Mouse (Mus musculus): ENCODE data around the gene Slc44a2.
A peak's percentile ranks its signal among the peaks of the same experiment; 100 is the strongest.

- TF ChIP-seq CTCF (IDR thresholded peaks at IDR 0.05; ENCODE audit: borderline replicate concordance, insufficient read depth, low read depth, low read length), result no peak
- TF ChIP-seq POLR2A (IDR thresholded peaks at IDR 0.05; ENCODE audit: borderline replicate concordance, insufficient read depth, low read length), result peak; percentile 16; the same call in 1 of the 2 replicates
These were observed 47.7 kb downstream of the Slc44a2 start for GRCm38 (mm10) chr9:21368131-21368584.

Data from cerebellum, adult 2 months (tissue).